Mouse (Mus musculus) C2C12 (cell line): Measurements from ENCODE around the gene Tgm1.

Source experiments
- CEBPB ChIP-seq: IDR thresholded peaks from one replicate; pipeline ENCODE4 v1.6.1; 2011; ENCODE audit warnings: low read depth, mild to moderate bottlenecking, control low read depth, moderate library complexity
- CTCF ChIP-seq: IDR thresholded peaks from one replicate; pipeline ENCODE4 v1.5.1; 2011; ENCODE audit not compliant: control insufficient read depth, insufficient read depth, insufficient read length
- FOSL1 ChIP-seq: IDR thresholded peaks from one replicate; pipeline ENCODE4 v1.8.0; 2011; ENCODE audit warnings: mild to moderate bottlenecking, low read length; ENCODE audit not compliant: poor library complexity, insufficient read depth, severe bottlenecking
- MAX ChIP-seq: IDR thresholded peaks from one replicate; pipeline ENCODE4 v1.6.1; 2011; ENCODE audit warnings: mild to moderate bottlenecking, control low read depth
- MYOD1 ChIP-seq: IDR thresholded peaks from one replicate; pipeline ENCODE4 v1.6.1; 2011; ENCODE audit warnings: low read depth; ENCODE audit not compliant: control insufficient read depth, insufficient read length
- MYOG ChIP-seq: IDR thresholded peaks from one replicate; pipeline ENCODE4 v1.6.1; 2011; ENCODE audit not compliant: control insufficient read depth, insufficient read length; ENCODE audit errors: extremely low read depth
- USF1 ChIP-seq: IDR thresholded peaks from one replicate; pipeline ENCODE4 v1.6.1; 2011; ENCODE audit warnings: low read depth, mild to moderate bottlenecking, control low read depth, moderate library complexity

GRCm38 (mm10) chr14:55743711-55744110 lies 30.0 kb upstream of the Tgm1 start:
- TF ChIP-seq CTCF (peak; percentile 71), MAX (no peak), MYOD1 (no peak), FOSL1 (no peak), MYOG (no peak), USF1 (no peak), CEBPB (no peak)
